Mouse (Mus musculus) liver, adult (tissue): ENCODE measurements around the gene Nrip2.

Experiments
- GATA4 ChIP-seq: IDR thresholded peaks from 2 replicates; pipeline ENCODE4 v1.6.1; 2014; ENCODE audit warnings: mild to moderate bottlenecking, low read length; ENCODE audit not compliant: insufficient replicate concordance

Gene Nrip2

GRCm38 (mm10) chr6:128381254-128381653 lies 17.8 kb upstream of the Nrip2 start:
- no peak for TF ChIP-seq GATA4

GRCm38 (mm10) chr6:128383752-128384151 lies 15.3 kb upstream of the Nrip2 start:
- TF ChIP-seq GATA4 = no peak

- TF ChIP-seq GATA4 = no peak
Measured at GRCm38 (mm10) chr6:128385026-128385425, 14.1 kb upstream of the Nrip2 start.

- no peak for TF ChIP-seq GATA4
Measured at GRCm38 (mm10) chr6:128389185-128389584, 9.9 kb upstream of the Nrip2 start.

GRCm38 (mm10) chr6:128390683-128391082 lies 8.4 kb upstream of the Nrip2 start:
- TF ChIP-seq GATA4 = no peak

GRCm38 (mm10) chr6:128397574-128398261 lies 1.4 kb upstream of the Nrip2 start:
- no peak for TF ChIP-seq GATA4

GRCm38 (mm10) chr6:128399421-128400185 lies 507 bp downstream of the Nrip2 start:
- TF ChIP-seq GATA4 = no peak

- no peak for TF ChIP-seq GATA4
Measured at GRCm38 (mm10) chr6:128404708-128405107, 5.6 kb downstream of the Nrip2 start.

- no peak for TF ChIP-seq GATA4
Measured at GRCm38 (mm10) chr6:128408544-128409125, 9.5 kb downstream of the Nrip2 start.

GRCm38 (mm10) chr6:128410305-128410704 lies 11.2 kb downstream of the Nrip2 start:
- no peak for TF ChIP-seq GATA4

GRCm38 (mm10) chr6:128411115-128411514 lies 12.0 kb downstream of the Nrip2 start:
- TF ChIP-seq GATA4 = no peak

- TF ChIP-seq GATA4 = no peak
Measured at GRCm38 (mm10) chr6:128416169-128416568, 17.1 kb downstream of the Nrip2 start.

GRCm38 (mm10) chr6:128418076-128418475 lies 19.0 kb downstream of the Nrip2 start:
- no peak for TF ChIP-seq GATA4

GRCm38 (mm10) chr6:128421036-128421435 lies 21.9 kb downstream of the Nrip2 start:
- TF ChIP-seq GATA4 = no peak

- TF ChIP-seq GATA4 = no peak
Measured at GRCm38 (mm10) chr6:128421480-128421879, 22.4 kb downstream of the Nrip2 start.
